Mouse (Mus musculus): ENCODE data around the gene Cln5.

DNA sequence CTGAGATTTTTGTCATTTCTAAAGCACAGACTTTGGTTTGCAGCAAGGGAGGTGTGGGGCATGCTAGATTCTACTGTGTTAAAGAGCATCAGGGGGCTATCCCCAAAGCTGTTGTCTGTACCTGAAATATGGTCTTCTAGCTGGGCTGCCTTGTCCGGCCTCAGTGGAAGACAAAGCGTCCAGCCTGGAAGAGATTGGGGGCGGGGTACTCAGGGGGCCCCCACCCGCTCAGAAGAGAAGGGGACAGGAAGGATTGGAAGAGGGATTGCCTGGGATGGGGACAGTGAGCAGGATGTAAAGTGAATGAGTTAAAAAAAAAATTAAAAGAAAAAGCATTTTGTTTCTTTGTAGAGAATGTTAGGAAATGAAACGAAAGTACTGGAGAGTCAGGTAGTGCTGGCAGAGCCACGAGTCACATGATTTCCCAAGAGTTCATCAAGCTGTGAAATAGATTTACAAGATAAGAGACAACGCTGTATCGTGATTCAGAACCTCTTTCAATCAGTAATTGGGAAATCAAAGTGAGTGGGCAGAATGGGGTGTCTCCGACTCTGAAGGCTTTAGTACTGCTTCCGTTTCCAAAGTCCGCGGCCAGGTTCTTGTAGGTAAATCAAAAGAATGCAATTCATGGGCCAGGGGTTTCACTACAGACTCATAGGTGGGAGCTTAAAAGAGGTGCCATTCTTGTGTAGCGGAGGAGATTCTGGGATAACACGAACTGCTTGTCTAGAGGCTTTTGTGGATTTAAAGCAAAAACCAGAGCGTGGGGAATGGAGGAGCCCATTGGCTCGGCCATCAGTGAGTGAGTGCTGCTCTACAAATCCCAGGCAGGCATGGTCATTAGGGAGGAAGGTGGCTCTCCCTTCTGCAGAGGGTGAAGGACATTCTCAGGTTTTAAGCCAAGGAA is 8.2 kb downstream of the Cln5 start:
- TF ChIP-seq POLR2A (IDR thresholded peaks at IDR 0.05; ENCODE audit: low read depth, low read length) (no peak), CTCF (IDR thresholded peaks at IDR 0.05; ENCODE audit: extremely low read depth, insufficient read depth, insufficient read length, insufficient replicate concordance) (no peak)

Measured in spleen, adult 2 months (tissue).